Mouse (Mus musculus): ENCODE data around the gene Slc25a33.
A peak's percentile ranks its signal among the peaks of the same experiment; 100 is the strongest.

Slc25a33 gene

DNA sequence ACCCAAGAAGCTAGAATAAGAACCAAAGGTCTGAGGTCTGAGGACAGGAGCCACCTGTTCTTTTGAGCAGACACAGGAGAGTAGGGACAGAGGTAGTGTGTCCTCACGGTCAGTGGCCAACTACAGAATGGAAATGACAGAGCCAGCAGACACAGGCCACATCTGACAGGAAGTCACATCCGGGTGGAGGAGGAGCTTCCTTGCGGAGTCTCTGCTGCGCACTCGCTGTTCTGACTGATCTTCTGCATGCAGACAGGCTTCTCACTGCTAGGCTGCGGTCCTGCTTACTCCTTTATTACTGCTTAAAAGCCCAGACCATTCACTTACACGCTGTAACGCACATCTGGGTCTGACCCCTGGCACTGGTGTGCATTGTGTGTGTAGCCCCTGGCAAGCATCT lies 45.3 kb downstream of the Slc25a33 start:
- no peak for DNase-seq (ENCODE audit: low spot score in 2 of 2)

DNA sequence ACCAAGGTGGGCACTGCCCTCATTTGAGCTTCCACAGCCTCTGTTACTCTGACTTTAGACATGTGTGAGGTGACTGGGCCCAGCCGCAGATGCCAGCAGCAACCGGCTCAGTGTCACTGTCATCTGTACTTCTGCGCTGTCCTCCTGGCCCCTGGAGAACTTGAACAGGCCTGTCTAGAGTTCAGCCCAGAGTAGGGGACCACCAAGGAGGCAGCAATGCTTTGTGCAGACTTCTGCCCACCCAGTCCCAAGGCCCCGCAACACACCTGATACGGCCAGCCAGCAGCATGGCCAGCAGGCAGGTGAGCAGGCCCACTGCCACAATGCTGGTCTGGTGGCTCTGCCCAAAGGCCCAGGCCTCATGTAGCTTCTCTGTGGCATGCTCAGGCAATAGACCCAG lies 46.4 kb downstream of the Slc25a33 start:
- DNase-seq (ENCODE audit: low spot score in 2 of 2), result no peak

DNA sequence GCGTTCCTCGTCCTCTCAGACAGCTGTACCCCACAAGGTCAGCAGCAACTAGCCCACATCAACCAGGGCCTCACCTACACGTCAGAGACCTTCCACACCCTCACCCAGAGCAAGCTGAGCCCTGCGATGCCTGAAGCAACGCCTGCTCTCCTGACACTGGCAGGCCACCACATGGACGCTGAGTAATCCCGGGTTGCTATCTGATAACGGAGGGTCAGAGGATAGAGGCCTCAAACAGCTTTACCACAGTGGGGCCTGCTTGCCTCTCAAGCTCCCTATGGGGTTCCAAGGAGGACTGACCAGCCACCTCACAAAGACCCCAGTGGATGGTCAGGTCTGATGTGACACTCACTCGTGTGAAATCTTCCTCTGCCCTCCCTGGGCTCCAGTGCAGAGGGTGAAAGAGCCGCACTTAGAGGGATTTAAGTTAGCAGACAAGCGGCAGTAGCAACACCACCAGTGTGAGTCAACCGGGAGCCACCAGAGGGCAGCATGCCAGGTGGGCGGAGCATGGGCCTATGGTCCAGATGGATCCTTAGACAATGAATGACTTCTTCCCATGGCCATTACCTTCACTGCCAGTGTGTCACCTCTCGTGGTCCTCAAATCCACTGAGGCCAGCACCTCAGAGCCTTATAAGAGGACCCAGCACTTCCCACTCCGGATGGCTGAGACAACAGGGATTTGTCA lies 48.3 kb downstream of the Slc25a33 start:
- DNase-seq (ENCODE audit: low spot score in 2 of 2), result peak; percentile 30 to 56

DNA sequence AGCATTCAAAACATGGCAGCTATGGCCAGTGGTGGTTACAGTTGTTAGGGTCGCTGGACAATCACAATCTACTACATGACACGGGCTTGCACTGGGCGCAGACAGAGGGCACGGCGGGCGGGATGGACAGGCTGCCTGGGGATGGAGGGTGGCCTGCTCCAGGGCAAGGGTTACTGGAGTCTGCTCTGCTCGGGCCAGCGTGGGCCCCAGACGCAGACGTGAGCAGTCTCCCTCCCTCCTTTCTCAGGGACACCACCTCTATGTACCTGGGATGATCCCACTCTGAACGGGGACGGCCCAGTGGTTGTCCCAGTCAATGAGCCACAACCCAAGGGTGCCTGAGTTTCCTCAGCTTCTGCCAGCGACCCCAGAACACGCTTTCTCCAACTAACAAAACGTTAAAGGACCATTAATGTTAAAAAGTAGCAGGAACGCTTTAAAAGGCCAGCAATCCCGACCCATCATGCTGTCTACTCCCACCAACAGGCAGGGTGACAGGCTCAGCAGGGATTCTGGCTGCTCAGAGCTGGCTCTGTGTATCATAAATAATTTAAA lies 49.1 kb downstream of the Slc25a33 start:
- DNase-seq (ENCODE audit: low spot score in 2 of 2), result no peak

- peak in 1 of 2 experiments; percentile 35 for DNase-seq (ENCODE audit: low spot score in 2 of 2)
These were observed 50.0 kb downstream of the Slc25a33 start for GRCm38 (mm10) chr4:149723855-149724731.

GRCm38 (mm10) chr4:149723021-149723390 lies 51.1 kb downstream of the Slc25a33 start:
- DNase-seq (ENCODE audit: low spot score in 2 of 2), result no peak

- DNase-seq (ENCODE audit: low spot score in 2 of 2), result no peak
These were observed 51.7 kb downstream of the Slc25a33 start for GRCm38 (mm10) chr4:149722104-149723020.

DNA sequence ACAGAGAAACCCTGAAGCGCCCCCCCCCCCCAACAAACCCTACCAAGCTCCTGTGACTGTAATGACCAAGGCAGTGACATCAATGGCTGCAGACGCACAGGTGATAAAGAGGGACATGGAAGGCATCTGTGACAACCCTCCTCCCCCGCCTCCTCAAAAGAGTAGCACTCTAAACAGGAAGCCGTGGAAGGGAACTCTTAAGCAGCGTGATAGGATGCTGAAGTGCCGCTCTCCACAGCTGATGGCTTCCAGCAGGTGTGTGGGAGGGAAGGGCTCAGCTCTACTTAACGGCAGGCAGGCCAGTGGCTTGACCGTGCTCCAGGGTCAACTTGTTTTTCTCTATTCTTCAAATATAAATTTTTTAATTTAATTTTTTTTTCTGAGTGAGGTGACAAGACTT lies 52.9 kb downstream of the Slc25a33 start:
- no peak for DNase-seq (ENCODE audit: low spot score in 2 of 2)

- DNase-seq (ENCODE audit: low spot score in 2 of 2), result no peak
These were observed 54.4 kb downstream of the Slc25a33 start for GRCm38 (mm10) chr4:149719686-149720085.

GRCm38 (mm10) chr4:149714542-149714941 lies 59.5 kb downstream of the Slc25a33 start:
- no peak for DNase-seq (ENCODE audit: low spot score in 2 of 2)

DNA sequence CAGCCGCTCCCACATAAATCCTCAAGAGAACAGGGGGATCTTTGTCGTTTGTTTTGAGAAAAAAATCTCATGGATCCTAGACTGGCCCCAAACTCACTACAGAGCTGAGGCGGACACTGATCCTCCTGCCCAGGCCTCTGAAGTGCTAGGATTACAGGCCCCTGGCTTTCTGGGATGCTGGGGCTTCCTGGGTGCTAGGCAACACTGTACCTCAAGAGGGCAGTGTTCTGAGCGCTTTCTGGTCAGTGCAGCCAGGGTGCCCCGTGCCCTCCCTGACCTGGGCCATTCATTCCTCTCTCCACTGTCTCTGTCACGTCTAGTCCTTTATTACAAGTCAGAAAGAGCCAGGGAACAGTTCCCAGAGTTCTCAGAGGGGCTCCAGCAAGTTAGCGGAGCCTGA lies 62.1 kb downstream of the Slc25a33 start:
- peak in 1 of 2 experiments; percentile 30 for DNase-seq (ENCODE audit: low spot score in 2 of 2)

- DNase-seq (ENCODE audit: low spot score in 2 of 2), result no peak
These were observed 62.6 kb downstream of the Slc25a33 start for GRCm38 (mm10) chr4:149711485-149711884.

DNA sequence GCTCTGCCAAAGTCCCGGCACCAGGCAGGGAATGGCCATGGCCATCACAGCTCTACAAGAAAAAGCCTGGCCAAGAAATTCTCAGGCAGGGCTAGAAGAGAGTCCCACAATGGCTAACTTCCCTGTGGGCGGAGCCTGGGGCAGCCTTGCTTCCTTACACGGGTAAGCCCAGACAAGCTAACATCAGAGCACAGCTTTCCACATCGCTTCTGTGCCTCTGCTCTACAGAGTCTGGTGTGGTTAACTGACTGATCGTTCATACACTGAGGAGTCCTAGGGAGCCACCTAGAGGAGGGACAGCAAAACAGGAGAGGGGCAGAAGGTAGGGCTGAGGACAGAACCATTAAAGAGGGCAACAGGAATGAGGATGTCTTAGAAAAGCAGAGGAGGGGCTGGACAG lies 63.6 kb downstream of the Slc25a33 start:
- peak; percentile 76 to 83 for DNase-seq (ENCODE audit: low spot score in 2 of 2)

DNA sequence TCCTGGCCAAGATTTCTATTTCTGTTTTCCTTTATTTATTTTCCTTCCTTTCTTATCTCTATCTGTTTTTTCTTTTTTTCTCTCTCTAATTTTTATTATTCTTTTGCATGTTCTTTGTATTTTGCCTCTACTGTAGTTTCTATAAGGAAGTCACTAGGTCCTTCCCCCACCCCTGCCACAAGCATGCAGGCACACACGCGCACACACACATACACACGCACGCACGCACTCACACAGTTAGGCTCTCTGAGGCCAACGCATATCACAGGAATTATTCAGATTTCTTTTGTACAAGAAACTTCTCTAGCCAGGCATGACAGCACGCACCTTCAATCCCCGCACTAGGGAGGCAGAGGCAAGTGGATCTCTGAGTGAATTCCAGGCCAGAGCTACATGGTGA lies 68.1 kb downstream of the Slc25a33 start:
- peak in 1 of 2 experiments; percentile 69 for DNase-seq (ENCODE audit: low spot score in 2 of 2)

DNA sequence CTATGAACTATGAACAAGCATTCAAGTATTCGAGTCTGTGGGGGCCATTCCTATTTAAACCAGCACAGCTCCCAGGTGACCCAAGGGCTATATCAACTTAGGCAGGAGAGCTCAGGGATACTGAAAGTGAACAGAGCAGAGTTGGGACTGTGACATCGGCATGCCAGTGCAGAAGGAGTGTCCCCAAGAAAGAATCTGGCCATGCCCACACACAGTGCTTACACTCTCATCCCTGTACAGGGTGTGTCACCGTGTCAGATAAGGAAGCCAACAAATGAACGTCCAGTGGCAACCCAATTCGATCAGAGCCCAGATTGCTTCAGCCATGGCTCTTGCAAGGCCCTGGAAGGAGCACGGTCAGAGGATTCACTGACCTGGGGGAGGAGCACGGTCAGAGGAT lies 68.8 kb downstream of the Slc25a33 start:
- DNase-seq (ENCODE audit: low spot score in 2 of 2), result no peak

- peak; percentile 67 to 71 for DNase-seq (ENCODE audit: low spot score in 2 of 2)
These were observed 71.7 kb downstream of the Slc25a33 start, which contains the start of gene Pik3cd for GRCm38 (mm10) chr4:149702210-149702979. TSS of gene Pik3cd (minus strand) at chr4:149702571.

DNA sequence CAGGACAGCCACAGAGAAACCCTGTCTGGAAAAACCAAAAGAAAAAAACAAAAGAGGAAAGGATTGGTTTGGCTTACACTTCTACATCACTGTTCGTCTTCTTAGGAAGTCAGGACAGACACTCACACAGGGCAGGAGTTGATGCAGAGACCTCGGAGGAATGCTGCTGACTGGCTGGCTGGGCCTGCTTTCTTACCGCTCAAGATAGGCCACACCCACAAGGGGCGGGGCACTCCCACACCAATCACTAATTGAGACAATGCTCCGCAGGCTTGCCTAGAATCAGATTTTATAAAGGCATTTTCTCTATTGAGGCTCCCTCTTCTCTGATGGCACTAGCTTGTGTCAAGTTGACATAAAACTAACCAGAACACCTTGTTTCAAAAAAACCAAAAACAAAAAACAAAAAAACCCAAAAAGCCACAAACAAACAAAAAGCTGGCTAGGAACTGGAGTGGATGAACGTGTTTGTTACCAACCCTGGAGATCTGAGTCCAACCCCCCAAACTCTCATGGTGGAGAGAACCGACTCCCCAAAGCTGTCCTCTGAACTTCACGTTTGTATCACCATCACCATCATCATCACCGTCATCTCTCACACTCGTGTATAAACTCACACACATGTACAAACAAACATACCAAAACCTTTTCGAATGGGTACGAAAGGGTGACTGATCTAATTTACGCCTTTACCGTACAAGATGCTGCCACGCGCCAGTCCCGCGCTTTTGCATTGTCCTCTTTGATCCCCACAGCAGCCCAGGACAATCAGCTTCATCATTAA lies 72.5 kb downstream of the Slc25a33 start:
- DNase-seq (ENCODE audit: low spot score in 2 of 2), result peak; percentile 79 to 85

DNA sequence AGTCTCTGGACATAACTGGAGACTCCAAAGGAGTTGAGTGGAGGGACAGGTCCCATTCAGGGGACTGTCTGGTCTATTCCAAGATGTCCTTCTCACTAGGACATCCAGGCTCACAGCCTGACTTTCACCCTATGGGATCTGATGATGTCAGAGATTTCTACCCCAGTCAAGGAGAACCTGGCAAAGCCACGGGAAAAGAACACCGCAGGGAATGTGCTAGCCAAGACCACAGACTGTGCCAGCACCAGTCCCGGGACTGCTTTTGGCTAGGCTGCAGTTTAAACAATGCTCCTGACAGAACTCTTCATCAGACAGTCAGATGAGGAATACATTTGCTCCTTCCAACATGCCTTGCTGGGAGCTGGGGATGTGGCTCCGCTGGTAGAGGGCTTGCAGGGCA lies 74.1 kb downstream of the Slc25a33 start:
- no peak for DNase-seq (ENCODE audit: low spot score in 2 of 2)

- peak; percentile 54 to 71 for DNase-seq (ENCODE audit: low spot score in 2 of 2)
These were observed 75.8 kb downstream of the Slc25a33 start for GRCm38 (mm10) chr4:149698197-149698821.
